Mouse (Mus musculus): ENCODE measurements around the gene Ifnl2. TPM values are rescaled to one million over a fixed set of nuclear protein-coding genes. Genes with fewer than 3 reads are reported as not detected.
"Not testable (repeated sequence)": the region's sequence is repeated elsewhere in the genome, so short reads cannot be mapped to it uniquely, and the experiment has no call there.

Ifnl2 gene
- not detected in 2 replicates for polyA plus RNA-seq (2015; fragmentation: Nextera tagmentation; extraction: Ambion mirVana)

DNA sequence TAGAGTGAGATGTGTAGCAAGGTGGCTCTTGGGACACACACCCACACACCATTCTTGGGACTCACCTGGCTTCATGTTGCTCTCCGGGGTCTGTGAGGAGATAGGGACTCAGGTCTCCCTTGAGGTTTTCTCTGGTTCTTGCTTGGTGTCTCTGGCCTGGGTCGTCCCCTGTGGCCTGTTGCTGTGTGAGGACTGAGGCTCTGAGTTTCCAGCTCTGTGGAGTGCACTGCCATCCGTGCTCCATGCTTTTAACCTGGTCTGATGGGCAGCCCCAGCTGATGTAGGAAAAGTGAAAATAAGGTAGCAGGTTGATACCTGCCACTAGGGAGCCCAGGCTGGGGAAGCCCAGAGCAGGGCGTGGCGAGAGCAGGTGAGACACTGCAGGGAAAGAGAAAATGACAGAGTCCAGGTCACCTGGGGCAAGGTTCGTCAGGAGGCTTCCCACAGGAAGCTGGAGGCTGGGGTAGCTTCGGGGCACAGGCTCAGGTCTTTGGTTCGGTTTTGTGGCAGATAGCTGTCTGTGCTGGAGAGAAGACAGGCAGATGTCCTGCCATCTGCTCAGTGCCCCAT is at the start of gene Ifnl2:
Ifnl2 (minus strand) TSS at position 51 of the 570 bp plus-strand sequence.
- WGBS = 45% methylated on average over 8 of the region's 8 CpGs
- H3K9me3 ChIP-seq; H3K27ac ChIP-seq (replicated peaks); H3K9ac ChIP-seq; H3K4me2 ChIP-seq; ATAC-seq (ENCODE audit: extremely low read depth, insufficient number of reproducible peaks, low FRiP score, low TSS enrichment); H3K4me3 ChIP-seq; H3K4me1 ChIP-seq; H3K36me3 ChIP-seq; H3K27me3 ChIP-seq (replicated peaks): not testable (repeated sequence)

DNA sequence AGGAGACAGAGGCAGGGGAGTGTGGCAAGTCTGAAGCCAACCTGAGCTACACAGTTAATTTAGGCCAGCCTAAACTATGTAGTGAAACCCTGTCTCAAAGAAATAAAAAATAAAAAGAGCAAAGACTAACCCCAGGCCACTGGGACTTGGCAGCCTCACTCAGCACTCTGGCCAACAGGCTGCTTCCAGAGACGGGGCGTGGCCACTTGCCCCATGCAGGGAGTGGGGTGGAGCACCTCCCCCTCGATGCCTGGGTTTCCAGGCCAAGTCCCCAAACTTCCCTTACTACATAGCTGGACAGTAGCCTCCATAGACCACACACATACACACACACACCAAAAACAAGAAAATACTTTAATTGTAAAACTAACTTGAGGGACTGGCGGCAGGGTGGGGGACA is 48.2 kb upstream of the Ifnl2 start:
- Histone ChIP-seq H3K9ac (no peak overlapping the region), H3K27me3 (replicated peaks) (no peaks in the 10 kb centered on the region), H3K9me3 (no peaks in the 10 kb centered on the region), H3K27ac (replicated peaks) (no peak overlapping the region), H3K4me3 (no peak overlapping the region), H3K36me3 (peaks cover 52% of the 10 kb centered on the region), H3K4me2 (no peak overlapping the region), H3K4me1 (peaks cover 32% of the 10 kb centered on the region)
- no peak for ATAC-seq (ENCODE audit: extremely low read depth, insufficient number of reproducible peaks, low FRiP score, low TSS enrichment)
- WGBS = 46% methylated on average over 4 of the region's 4 CpGs

DNA sequence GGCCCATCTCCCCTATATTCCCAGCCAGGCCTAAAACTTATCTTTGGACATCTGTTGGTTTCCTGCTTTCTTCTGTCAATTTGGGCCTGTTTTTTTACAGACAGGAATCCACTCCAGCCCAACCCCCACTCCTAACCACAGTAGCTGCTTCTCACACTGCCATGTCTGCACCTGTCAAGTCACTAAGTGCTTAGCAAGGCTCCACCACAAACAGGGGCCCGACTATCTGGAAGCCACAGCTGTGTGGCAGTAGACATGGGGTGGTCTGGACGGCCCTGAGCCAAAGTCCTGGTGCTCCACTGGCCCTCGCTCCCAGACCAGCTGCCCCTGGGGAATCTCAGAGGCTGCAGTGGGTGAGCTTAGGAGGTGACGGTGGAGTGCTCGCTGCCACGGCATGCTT is 47.5 kb upstream of the Ifnl2 start:
- no peak for ATAC-seq (ENCODE audit: extremely low read depth, insufficient number of reproducible peaks, low FRiP score, low TSS enrichment)
- Histone ChIP-seq H3K27me3 (replicated peaks) (no peaks in the 10 kb centered on the region), H3K4me1 (peaks cover 32% of the 10 kb centered on the region), H3K9ac (peak overlapping the region; percentile 56; the same call in 1 of the 2 replicates), H3K9me3 (no peaks in the 10 kb centered on the region), H3K36me3 (peaks cover 44% of the 10 kb centered on the region), H3K4me2 (no peak overlapping the region), H3K27ac (replicated peaks) (no peak overlapping the region), H3K4me3 (no peak overlapping the region)
- 29% methylated on average over 6 of the region's 6 CpGs for WGBS

DNA sequence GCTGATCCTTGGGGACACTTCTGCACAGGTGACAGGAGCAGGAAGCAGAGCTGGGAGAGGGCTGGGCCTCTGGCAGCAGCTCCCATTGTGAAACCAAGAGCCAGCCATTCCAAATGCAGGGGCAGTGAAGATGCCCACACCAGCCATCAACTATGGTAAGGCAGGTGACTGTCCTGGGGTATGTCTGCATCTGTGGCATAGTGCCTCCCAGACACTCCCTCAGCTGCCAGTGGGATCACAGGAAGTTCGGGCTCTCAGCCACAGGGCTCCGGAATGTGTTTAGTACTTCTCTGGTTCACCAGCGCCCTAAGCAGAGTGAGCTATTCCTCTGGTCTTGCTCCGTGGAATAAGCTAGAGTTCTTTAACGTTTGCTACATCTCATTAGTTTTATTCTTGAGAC is 46.8 kb upstream of the Ifnl2 start:
- H3K27ac ChIP-seq (replicated peaks) = no peak overlapping the region
- H3K4me1 ChIP-seq = peaks cover 32% of the 10 kb centered on the region
- H3K9me3 ChIP-seq = no peaks in the 10 kb centered on the region
- H3K27me3 ChIP-seq (replicated peaks) = no peaks in the 10 kb centered on the region
- H3K9ac ChIP-seq = no peak overlapping the region
- no peak for ATAC-seq (ENCODE audit: extremely low read depth, insufficient number of reproducible peaks, low FRiP score, low TSS enrichment)
- WGBS = 64% methylated on average over 5 of the region's 5 CpGs
- H3K4me2 ChIP-seq = no peak overlapping the region
- H3K4me3 ChIP-seq = no peak overlapping the region
- H3K36me3 ChIP-seq = peaks cover 38% of the 10 kb centered on the region

DNA sequence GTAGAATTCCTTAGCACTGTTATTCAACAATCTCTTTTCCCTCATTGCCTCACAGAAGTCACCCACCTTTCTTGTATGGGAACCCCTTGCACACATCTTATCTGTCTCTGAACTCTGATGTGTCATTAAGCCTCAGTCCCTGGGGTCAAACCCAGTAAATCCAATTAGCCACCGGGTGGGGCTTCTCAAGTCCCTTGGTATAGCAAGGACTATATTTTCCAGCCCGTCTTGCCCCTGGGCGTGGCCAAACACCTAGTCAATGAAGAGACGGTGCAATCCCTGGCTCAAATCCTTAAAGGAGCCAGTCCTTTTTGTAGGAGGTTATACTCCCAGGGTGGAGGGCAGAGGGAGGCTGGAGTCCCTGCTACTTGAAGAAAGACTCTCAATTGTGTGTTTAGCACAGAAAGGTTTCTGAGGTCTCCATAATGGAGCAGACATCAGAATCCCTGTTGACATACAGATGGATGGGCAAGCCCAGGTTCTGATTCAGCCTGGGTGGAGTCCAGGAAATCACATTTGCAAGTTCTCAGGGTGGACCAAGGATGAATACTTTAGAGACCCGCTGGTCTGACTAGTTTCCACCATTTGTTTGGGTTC is 45.8 kb upstream of the Ifnl2 start:
- no peak overlapping the region for H3K27ac ChIP-seq (replicated peaks)
- no peak overlapping the region for H3K9ac ChIP-seq
- no peak overlapping the region for H3K4me2 ChIP-seq
- no peaks in the 10 kb centered on the region for H3K27me3 ChIP-seq (replicated peaks)
- peaks cover 32% of the 10 kb centered on the region for H3K4me1 ChIP-seq
- H3K36me3 ChIP-seq = peaks cover 28% of the 10 kb centered on the region
- ATAC-seq (ENCODE audit: extremely low read depth, insufficient number of reproducible peaks, low FRiP score, low TSS enrichment) = no peak
- 15% methylated on average over 5 of the region's 5 CpGs for whole genome bisulfite sequencing
- H3K9me3 ChIP-seq = no peaks in the 10 kb centered on the region
- no peak overlapping the region for H3K4me3 ChIP-seq

DNA sequence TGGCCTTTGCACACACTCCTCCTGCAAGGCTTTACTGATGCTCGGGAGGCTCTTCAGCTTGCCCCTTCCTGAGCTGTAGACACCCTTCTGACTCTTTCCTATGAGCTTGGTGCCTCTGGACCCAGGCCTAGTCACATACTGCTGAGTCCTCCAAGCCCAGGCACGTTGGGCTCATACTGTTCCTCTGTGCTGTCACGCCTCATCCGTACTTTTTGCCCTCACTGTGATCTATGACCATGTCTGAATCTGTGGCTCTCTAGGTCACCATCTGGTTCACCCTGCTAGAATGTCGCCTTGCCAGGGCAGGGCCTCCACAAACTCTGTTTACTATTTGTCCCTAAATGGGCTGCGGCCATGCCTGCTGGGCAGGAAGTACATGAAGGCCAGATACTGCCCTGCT is 42.8 kb upstream of the Ifnl2 start:
- peaks cover 22% of the 10 kb centered on the region for H3K4me1 ChIP-seq
- H3K36me3 ChIP-seq = no peaks in the 10 kb centered on the region
- H3K27ac ChIP-seq (replicated peaks) = no peak overlapping the region
- H3K9ac ChIP-seq = no peak overlapping the region
- no peaks in the 10 kb centered on the region for H3K9me3 ChIP-seq
- 85% methylated on average over 6 of the region's 6 CpGs for WGBS
- H3K4me3 ChIP-seq = no peak overlapping the region
- ATAC-seq (ENCODE audit: extremely low read depth, insufficient number of reproducible peaks, low FRiP score, low TSS enrichment) = no peak
- H3K4me2 ChIP-seq = no peak overlapping the region
- H3K27me3 ChIP-seq (replicated peaks) = peaks cover 7% of the 10 kb centered on the region

DNA sequence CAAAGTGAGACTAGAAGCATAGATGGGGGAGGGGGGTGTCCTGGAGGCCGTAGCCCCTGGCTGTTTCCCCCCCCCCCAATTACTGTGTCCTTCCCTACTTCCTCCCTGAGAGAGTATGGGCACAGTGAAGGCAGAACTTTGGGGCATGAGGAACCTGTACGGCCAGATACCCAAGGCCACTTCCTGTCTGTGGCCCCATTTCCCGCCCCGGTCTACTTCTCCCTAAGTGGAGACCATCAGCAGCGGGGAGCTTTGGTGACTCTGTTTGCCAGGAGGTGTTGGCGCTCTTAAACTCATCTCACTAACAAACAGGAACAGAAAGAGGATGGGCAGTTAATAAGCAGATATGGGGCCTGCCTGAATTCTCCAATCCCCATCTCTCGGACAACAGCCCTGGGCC is 37.4 kb upstream of the Ifnl2 start:
- 62% methylated on average over 7 of the region's 7 CpGs for WGBS
- Histone ChIP-seq H3K27me3 (replicated peaks) (peaks cover 62% of the 10 kb centered on the region), H3K36me3 (no peaks in the 10 kb centered on the region), H3K4me1 (peaks cover 18% of the 10 kb centered on the region), H3K9me3 (no peaks in the 10 kb centered on the region), H3K9ac (no peak overlapping the region), H3K27ac (replicated peaks) (no peak overlapping the region), H3K4me3 (no peak overlapping the region), H3K4me2 (no peak overlapping the region)
- ATAC-seq (ENCODE audit: extremely low read depth, insufficient number of reproducible peaks, low FRiP score, low TSS enrichment) = no peak

DNA sequence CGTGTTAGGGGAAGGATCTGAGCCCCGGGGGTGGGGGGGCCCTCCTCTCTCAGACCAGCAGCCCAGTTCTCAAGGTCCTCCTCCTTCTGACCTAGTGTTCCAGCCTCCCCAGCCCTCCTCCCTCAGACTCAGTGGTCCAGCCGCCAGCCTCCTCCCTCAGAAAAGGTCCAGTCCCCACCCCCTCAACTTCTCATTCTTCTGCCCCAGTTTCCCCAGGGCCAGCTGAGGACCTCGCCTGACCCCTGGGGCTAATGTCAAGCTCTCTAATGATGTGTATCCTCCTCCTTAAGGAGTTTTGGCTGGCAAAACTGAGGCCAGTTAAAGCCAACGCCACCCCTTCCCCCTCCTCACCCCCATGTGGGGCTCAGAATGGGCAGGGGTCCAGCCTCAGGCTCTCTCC is 36.9 kb upstream of the Ifnl2 start, which contains the start of gene Nccrp1:
Nccrp1 (minus strand) TSS at position 101 of the 400 bp plus-strand sequence.
- Histone ChIP-seq H3K9me3 (no peaks in the 10 kb centered on the region), H3K4me2 (peak within 1 kb of the TSS; percentile 62), H3K36me3 (no peaks in the 10 kb centered on the region), H3K27me3 (replicated peaks) (peaks cover 64% of the 10 kb centered on the region), H3K4me3 (peak within 1 kb of the TSS; percentile 40), H3K4me1 (peaks cover 18% of the 10 kb centered on the region), H3K27ac (replicated peaks) (no peak within 1 kb of the TSS), H3K9ac (peak within 1 kb of the TSS; percentile 54; the same call in 1 of the 2 replicates)
- WGBS = 10% methylated on average over 5 of the region's 5 CpGs
- ATAC-seq (ENCODE audit: extremely low read depth, insufficient number of reproducible peaks, low FRiP score, low TSS enrichment) = no peak

DNA sequence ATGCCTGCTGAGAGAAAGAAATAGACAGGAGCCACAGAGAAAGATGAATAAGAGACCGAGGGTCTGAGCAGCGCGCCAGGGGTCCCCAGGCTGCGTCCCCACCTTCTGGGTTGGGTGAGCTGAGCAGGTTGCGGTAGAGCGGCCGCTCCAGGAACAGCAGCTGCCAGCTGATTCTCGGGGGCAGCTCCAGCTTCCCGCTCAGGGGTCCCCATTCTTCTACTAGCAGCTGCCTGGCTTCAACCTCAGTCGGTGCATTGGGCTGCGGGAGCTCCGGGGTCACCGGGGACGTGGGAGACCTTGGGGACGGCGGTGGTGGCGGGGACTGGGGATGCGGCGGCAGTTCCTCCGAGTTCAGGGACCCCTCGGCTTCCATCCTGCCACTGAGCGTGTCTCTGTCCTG is 36.4 kb upstream of the Ifnl2 start:
- Histone ChIP-seq H3K27ac (replicated peaks) (no peak overlapping the region), H3K4me1 (peaks cover 18% of the 10 kb centered on the region), H3K4me2 (peak overlapping the region; percentile 62), H3K9ac (peak overlapping the region; percentile 54; the same call in 1 of the 2 replicates), H3K4me3 (peak overlapping the region; percentile 40), H3K36me3 (no peaks in the 10 kb centered on the region), H3K27me3 (replicated peaks) (peaks cover 64% of the 10 kb centered on the region), H3K9me3 (no peaks in the 10 kb centered on the region)
- WGBS = 2% methylated on average over 22 of the region's 22 CpGs
- ATAC-seq (ENCODE audit: extremely low read depth, insufficient number of reproducible peaks, low FRiP score, low TSS enrichment) = no peak

DNA sequence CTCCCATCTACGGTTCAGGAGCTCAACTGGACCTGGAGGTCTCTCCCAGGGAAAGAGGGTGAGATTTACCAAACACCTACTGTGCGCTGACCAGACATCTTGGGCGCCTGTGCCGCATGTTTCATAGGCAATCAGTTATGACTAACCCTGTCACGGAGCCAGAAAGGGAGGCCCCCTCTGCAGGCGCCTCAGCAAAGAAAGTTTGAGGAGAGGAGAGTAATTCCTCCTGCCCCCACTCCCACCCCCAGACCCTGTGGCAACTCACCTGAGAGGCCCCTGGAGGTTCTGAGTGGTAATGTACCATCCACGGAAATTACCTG is 35.6 kb upstream of the Ifnl2 start:
- Histone ChIP-seq H3K27me3 (replicated peaks) (peaks cover 64% of the 10 kb centered on the region), H3K4me1 (peaks cover 18% of the 10 kb centered on the region), H3K27ac (replicated peaks) (no peak overlapping the region), H3K4me2 (no peak overlapping the region), H3K9me3 (no peaks in the 10 kb centered on the region), H3K9ac (no peak overlapping the region), H3K4me3 (no peak overlapping the region), H3K36me3 (no peaks in the 10 kb centered on the region)
- WGBS = 44% methylated on average over 7 of the region's 7 CpGs
- ATAC-seq (ENCODE audit: extremely low read depth, insufficient number of reproducible peaks, low FRiP score, low TSS enrichment) = no peak

DNA sequence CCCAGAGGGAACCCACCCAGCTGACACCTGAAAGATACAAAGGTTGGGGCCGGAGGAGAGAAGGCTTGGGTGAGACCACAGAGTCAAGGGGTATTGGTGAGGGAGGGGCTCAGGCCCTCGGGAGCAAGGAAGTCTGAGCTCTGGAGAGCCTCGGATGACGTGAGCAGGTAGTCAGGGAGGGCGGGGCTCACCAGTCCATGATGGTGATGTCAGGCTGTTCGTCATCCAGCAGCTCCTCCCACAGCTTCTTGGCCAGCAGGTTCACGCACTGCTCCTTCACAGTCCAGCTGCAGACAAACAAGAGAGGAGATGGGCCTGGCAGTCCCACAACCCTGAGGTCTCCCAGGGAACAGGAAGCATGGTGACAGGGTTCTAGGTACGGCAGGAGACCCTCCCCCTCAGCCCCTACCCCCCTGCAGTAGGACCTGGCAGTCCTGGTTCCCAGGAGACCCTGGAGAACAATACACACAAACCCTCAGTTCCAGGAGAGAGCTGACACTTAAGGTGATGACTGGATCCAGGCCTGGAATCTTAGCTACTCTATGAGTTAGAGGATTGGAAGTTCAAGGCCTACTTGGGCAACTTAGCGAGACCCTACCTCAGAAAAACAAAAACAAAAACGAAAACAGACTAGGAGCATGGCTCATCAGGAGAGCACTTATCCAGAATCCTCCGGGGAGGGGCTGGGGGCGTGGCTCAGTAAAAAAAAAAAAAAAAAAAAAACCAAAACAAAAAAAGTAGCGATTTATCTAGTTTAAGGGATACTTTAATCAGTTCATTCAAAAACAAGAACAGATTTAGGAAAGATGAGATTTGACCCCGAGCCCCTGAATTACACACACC is 35.0 kb upstream of the Ifnl2 start:
- 21% methylated on average over 14 of the region's 14 CpGs for WGBS
- H3K27ac ChIP-seq (replicated peaks) = no peak overlapping the region
- no peak overlapping the region for H3K4me2 ChIP-seq
- no peak overlapping the region for H3K4me3 ChIP-seq
- H3K36me3 ChIP-seq = no peaks in the 10 kb centered on the region
- no peak overlapping the region for H3K9ac ChIP-seq
- no peaks in the 10 kb centered on the region for H3K9me3 ChIP-seq
- H3K4me1 ChIP-seq = peaks cover 18% of the 10 kb centered on the region
- H3K27me3 ChIP-seq (replicated peaks) = peaks cover 64% of the 10 kb centered on the region
- no peak for ATAC-seq (ENCODE audit: extremely low read depth, insufficient number of reproducible peaks, low FRiP score, low TSS enrichment)
